ENCODE assay signal across 29 mouse cellular contexts in the genomic region with DNA sequence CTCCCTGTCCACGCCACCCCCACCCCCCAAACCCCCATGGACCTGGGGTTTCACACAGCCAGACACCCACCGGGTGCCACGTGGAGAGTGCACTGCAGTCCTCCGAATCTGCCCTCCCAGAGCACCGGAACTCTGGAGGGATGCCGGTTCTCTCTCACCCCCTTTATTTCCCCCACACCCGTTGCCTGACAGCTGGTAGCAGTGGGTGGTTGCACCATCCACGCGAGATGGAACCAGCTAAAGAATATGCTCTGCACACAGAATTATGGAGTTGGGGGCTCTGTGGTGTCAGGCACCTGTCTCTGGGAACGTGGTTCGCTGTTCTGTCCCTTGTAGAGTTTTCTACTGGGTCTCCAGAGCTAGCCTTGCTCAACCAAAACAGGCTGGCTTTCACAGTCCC. TPM values are rescaled to one million over a fixed set of nuclear protein-coding genes. Genes with fewer than 3 reads are reported as not detected.
DNase-seq lines count a peak whose midpoint lies in the region; ATAC-seq lines count a peak whose summit lies in the region.
"Had no signal": no experiment of that assay in that cellular context is flagged by ENCODE, and none has a peak within 500 bp of the region (broad histone marks: within the 10 kb centered on the region; RNA-seq: fewer than 3 reads in every experiment).

No protein-coding gene starts in this region.

- no peak overlapping the region for H3K4me2 ChIP-seq in limb, embryonic 12.5 days
- H3K4me2 ChIP-seq in forebrain, embryonic 12.5 days = no peak overlapping the region
- H3K4me2 ChIP-seq in midbrain, embryonic 13.5 days (replicated peaks) = no peak overlapping the region
- H3K4me2 ChIP-seq: embryonic facial prominence, embryonic 13.5 days; hindbrain, embryonic 15.5 days; liver, embryonic 11.5 days; lung, embryonic 15.5 days; midbrain, embryonic 12.5 days; neural tube, embryonic 13.5 days; stomach, embryonic 15.5 days had no signal

- H3K9me3 ChIP-seq in limb, embryonic 12.5 days = no peaks in the 10 kb centered on the region
- H3K9me3 ChIP-seq in limb, embryonic 10.5 days (replicated peaks) = no peaks in the 10 kb centered on the region
- H3K9me3 ChIP-seq in forebrain, embryonic 12.5 days = no peaks in the 10 kb centered on the region
- H3K9me3 ChIP-seq in midbrain, embryonic 13.5 days = no peaks in the 10 kb centered on the region
- H3K9me3 ChIP-seq: embryonic facial prominence, embryonic 13.5 days; hindbrain, embryonic 10.5 days; hindbrain, embryonic 15.5 days; lung, embryonic 15.5 days; midbrain, embryonic 12.5 days; neural tube, embryonic 13.5 days; stomach, embryonic 15.5 days had no signal

- H3K36me3 ChIP-seq in limb, embryonic 12.5 days = no peaks in the 10 kb centered on the region
- H3K36me3 ChIP-seq in limb, embryonic 10.5 days = no peaks in the 10 kb centered on the region
- no peaks in the 10 kb centered on the region for H3K36me3 ChIP-seq in forebrain, embryonic 12.5 days (replicated peaks)
- no peaks in the 10 kb centered on the region for H3K36me3 ChIP-seq in midbrain, embryonic 13.5 days
- H3K36me3 ChIP-seq: embryonic facial prominence, embryonic 13.5 days; hindbrain, embryonic 10.5 days; hindbrain, embryonic 15.5 days; lung, embryonic 15.5 days; midbrain, embryonic 12.5 days; neural tube, embryonic 13.5 days; stomach, embryonic 15.5 days had no signal

- no peaks in the 10 kb centered on the region for H3K27me3 ChIP-seq in limb, embryonic 12.5 days
- H3K27me3 ChIP-seq in limb, embryonic 10.5 days (ENCODE audit: low read depth, poor library complexity, severe bottlenecking) = no peaks in the 10 kb centered on the region
- no peaks in the 10 kb centered on the region for H3K27me3 ChIP-seq in forebrain, embryonic 12.5 days
- no peaks in the 10 kb centered on the region for H3K27me3 ChIP-seq in midbrain, embryonic 13.5 days
- H3K27me3 ChIP-seq: embryonic facial prominence, embryonic 13.5 days; hindbrain, embryonic 15.5 days; lung, embryonic 15.5 days; neural tube, embryonic 13.5 days; Patski; stomach, embryonic 15.5 days had no signal

- ATAC-seq in frontal cortex, adult (ENCODE audit: low TSS enrichment) = peak; percentile 89
- ATAC-seq in limb, embryonic 12.5 days (ENCODE audit: insufficient number of reproducible peaks, insufficient read depth, low FRiP score, low TSS enrichment, low read depth) = no peak
- no peak for ATAC-seq in forebrain, embryonic 12.5 days (ENCODE audit: low FRiP score)
- ATAC-seq in midbrain, embryonic 13.5 days = no peak
- ATAC-seq: forebrain, postnatal 0 days; inflammation-experienced regulatory T-cells, adult 6 months; Patski had no signal

- 69% methylated on average over 11 of the region's 11 CpGs for whole genome bisulfite sequencing in limb, embryonic 12.5 days
- 83% methylated on average over 11 of the region's 11 CpGs for WGBS in limb, embryonic 10.5 days
- WGBS in forebrain, embryonic 12.5 days = 80% methylated on average over 11 of the region's 11 CpGs
- WGBS in midbrain, embryonic 13.5 days = 87% methylated on average over 11 of the region's 11 CpGs

- H3K4me3 ChIP-seq in limb, embryonic 12.5 days (replicated peaks) = no peak overlapping the region
- H3K4me3 ChIP-seq in limb, embryonic 10.5 days = no peak overlapping the region
- H3K4me3 ChIP-seq in forebrain, embryonic 12.5 days (replicated peaks) = no peak overlapping the region
- no peak overlapping the region for H3K4me3 ChIP-seq in midbrain, embryonic 13.5 days (replicated peaks)
- H3K4me3 ChIP-seq: embryonic facial prominence, embryonic 13.5 days; erythroblast, embryonic 14.5 days; gastrocnemius, adult 2 months; hindbrain, embryonic 10.5 days; hindbrain, embryonic 15.5 days; lung, embryonic 15.5 days; midbrain, embryonic 12.5 days; neural tube, embryonic 13.5 days; stomach, embryonic 15.5 days had no signal

- no peak for DNase-seq in frontal cortex, postnatal 10 days (ENCODE audit: low spot score in 2 of 2)
- DNase-seq in limb, embryonic 10.5 days (ENCODE audit: low spot score) = no peak
- peak; percentile 57 for DNase-seq in brain, adult 2 months (ENCODE audit: low read depth, low spot score)
- peak; percentile 41 to 63 for DNase-seq in layer of hippocampus, postnatal 36 days
- DNase-seq: adrenal gland, postnatal 10 days; cerebellum, adult 11 months; cerebellum, adult 9-10 months; cerebellum, postnatal 36 days; embryo, embryonic 11 days; forebrain, postnatal 0 days; gastrocnemius, adult 2 months; heart, postnatal 14 days; kidney, adult 11 months; kidney, postnatal 14 days had no signal

- H3K4me1 ChIP-seq in limb, embryonic 12.5 days (replicated peaks) = no peaks in the 10 kb centered on the region
- H3K4me1 ChIP-seq in limb, embryonic 10.5 days = no peaks in the 10 kb centered on the region
- no peaks in the 10 kb centered on the region for H3K4me1 ChIP-seq in forebrain, embryonic 12.5 days
- no peaks in the 10 kb centered on the region for H3K4me1 ChIP-seq in midbrain, embryonic 13.5 days (replicated peaks)
- H3K4me1 ChIP-seq: embryonic facial prominence, embryonic 13.5 days; hindbrain, embryonic 10.5 days; hindbrain, embryonic 15.5 days; lung, embryonic 15.5 days; midbrain, embryonic 12.5 days; neural tube, embryonic 13.5 days; stomach, embryonic 15.5 days had no signal

- no peak overlapping the region for H3K9ac ChIP-seq in limb, embryonic 12.5 days (replicated peaks)
- no peak overlapping the region for H3K9ac ChIP-seq in forebrain, embryonic 12.5 days
- no peak overlapping the region for H3K9ac ChIP-seq in midbrain, embryonic 13.5 days (replicated peaks)
- H3K9ac ChIP-seq: embryonic facial prominence, embryonic 13.5 days; forebrain, postnatal 0 days; hindbrain, embryonic 15.5 days; lung, embryonic 15.5 days; midbrain, embryonic 12.5 days; neural tube, embryonic 13.5 days; stomach, embryonic 15.5 days had no signal

- 0 out of 2 replicates have a peak overlapping the region, but pooled peaks have one; percentile 14 for H3K27ac ChIP-seq in limb, embryonic 12.5 days
- no peak overlapping the region for H3K27ac ChIP-seq in limb, embryonic 10.5 days
- H3K27ac ChIP-seq in forebrain, embryonic 12.5 days = no peak overlapping the region
- no peak overlapping the region for H3K27ac ChIP-seq in midbrain, embryonic 13.5 days
- H3K27ac ChIP-seq: gastrocnemius, adult 2 months; hindbrain, embryonic 10.5 days; hindbrain, embryonic 15.5 days; lung, embryonic 15.5 days; midbrain, embryonic 12.5 days; neural tube, embryonic 13.5 days; stomach, embryonic 15.5 days had no signal

RNA-seq across cellular contexts. Expression of a gene that starts 45.8 kb away (rescaled TPM):
- polyA plus RNA-seq in limb, embryonic 12.5 days (2016; fragmentation: Nextera tagmentation; extraction: Ambion mirVana) = 139 and 144 TPM in 2 replicates
- 93.2 and 115 TPM in 2 replicates for polyA plus RNA-seq in limb, embryonic 10.5 days (2016; fragmentation: Nextera tagmentation; extraction: Ambion mirVana)
- 10 to 100 TPM; 60.4 to 67.2 TPM for total RNA-seq in layer of hippocampus, postnatal 36 days (2021)
- 126 and 139 TPM in 2 replicates for polyA plus RNA-seq in forebrain, embryonic 12.5 days (2016; fragmentation: Nextera tagmentation; extraction: Ambion mirVana)
- 87.8 and 94.2 TPM in 2 replicates for polyA plus RNA-seq in midbrain, embryonic 13.5 days (2015; fragmentation: Nextera tagmentation; extraction: Ambion mirVana)

Comparison
In these comparisons a context has a peak if more than half of its experiments do, and no peak if none do; other contexts are left out.
1. DNase-seq: peak in brain, adult 2 months (single experiment) and layer of hippocampus, postnatal 36 days (2 of 2); none in frontal cortex, postnatal 10 days (0 of 2) and limb, embryonic 10.5 days (single experiment).